Mouse (Mus musculus) macrophage (primary cell): ENCODE data around the gene Tent4b. TPM values are rescaled to one million over a fixed set of nuclear protein-coding genes. Genes with fewer than 3 reads are reported as not detected.

Experiments
- H3K27ac ChIP-seq: fragments of 350-480 bp; formaldehyde crosslinking; 2 replicates; pipeline ENCODE4 v1.9.0; 2021
- H3K36me3 ChIP-seq: fragments of 350-480 bp; formaldehyde crosslinking; 2 replicates; pipeline ENCODE4 v1.9.0; 2021; ENCODE audit errors: inconsistent target
- H3K4me3 ChIP-seq: fragments of 350-480 bp; formaldehyde crosslinking; 2 replicates; pipeline ENCODE4 v1.9.0; 2021; ENCODE audit errors: inconsistent target
- H3K79me2 ChIP-seq: fragments of 350-480 bp; formaldehyde crosslinking; 2 replicates; pipeline ENCODE4 v1.9.0; 2021; ENCODE audit errors: inconsistent target
- WGBS: methylation state at CpG from one replicate; pipeline ENCODE4 v1.1.7; 2026; ENCODE audit warnings: inconsistent platforms; ENCODE audit not compliant: missing documents; 5-methylcytosine and 5-hydroxymethylcytosine counted together
- polyA plus RNA-seq: library from polyadenylated mRNA; stranded (reverse); fragments of 250-400 nt; gene quantifications from 3 replicates; pipeline ENCODE4 v1.2.4, GENCODE M21; 2018; ENCODE audit warnings: inconsistent platforms

The Tent4b gene
- polyA plus RNA-seq, 1 experiment from 2014 or later, result 27.6 TPM

- no peak overlapping the region for H3K4me3 ChIP-seq
- H3K79me2 ChIP-seq, result no peaks in the 10 kb centered on the region
- WGBS, result 65% methylated on average over 6 of the region's 6 CpGs
- peaks cover 16% of the 10 kb centered on the region; the same call in 1 of the 2 replicates for H3K36me3 ChIP-seq
- H3K27ac ChIP-seq, result no peak overlapping the region
Observed at GRCm38 (mm10) chr8:88258024-88258423, 59.0 kb downstream of the Tent4b start.

- H3K36me3 ChIP-seq, result peaks cover 16% of the 10 kb centered on the region; the same call in 1 of the 2 replicates
- no peak overlapping the region for H3K27ac ChIP-seq
- H3K4me3 ChIP-seq, result no peak overlapping the region
- no peaks in the 10 kb centered on the region for H3K79me2 ChIP-seq
- WGBS, result 96% methylated on average over 11 of the region's 11 CpGs
Observed at GRCm38 (mm10) chr8:88258544-88258943, 59.5 kb downstream of the Tent4b start.

- Histone ChIP-seq H3K36me3 (peaks cover 9% of the 10 kb centered on the region; the same call in 1 of the 2 replicates), H3K79me2 (no peaks in the 10 kb centered on the region), H3K4me3 (no peak overlapping the region), H3K27ac (no peak overlapping the region)
- WGBS, result 94% methylated on average over 7 of the region's 7 CpGs
Observed at GRCm38 (mm10) chr8:88260466-88260980, 61.5 kb downstream of the Tent4b start.

GRCm38 (mm10) chr8:88262831-88263635 is 64.0 kb downstream of the Tent4b start:
- Histone ChIP-seq H3K4me3 (no peak overlapping the region), H3K27ac (no peak overlapping the region), H3K36me3 (no peaks in the 10 kb centered on the region), H3K79me2 (no peaks in the 10 kb centered on the region)
- 71% methylated on average over 14 of the region's 14 CpGs for WGBS

GRCm38 (mm10) chr8:88265511-88265910 is 66.5 kb downstream of the Tent4b start:
- Histone ChIP-seq H3K79me2 (no peaks in the 10 kb centered on the region), H3K27ac (no peak overlapping the region), H3K36me3 (no peaks in the 10 kb centered on the region), H3K4me3 (no peak overlapping the region)
- WGBS, result 27% methylated on average over 2 of the region's 2 CpGs

- WGBS, result 54% methylated on average over 10 of the region's 10 CpGs
- H3K79me2 ChIP-seq, result no peaks in the 10 kb centered on the region
- H3K36me3 ChIP-seq, result no peaks in the 10 kb centered on the region
- no peak overlapping the region for H3K27ac ChIP-seq
- no peak overlapping the region for H3K4me3 ChIP-seq
Observed at GRCm38 (mm10) chr8:88266170-88266800, 67.3 kb downstream of the Tent4b start.

GRCm38 (mm10) chr8:88266801-88267403 is 67.9 kb downstream of the Tent4b start:
- H3K79me2 ChIP-seq, result no peaks in the 10 kb centered on the region
- no peak overlapping the region for H3K4me3 ChIP-seq
- 90% methylated on average over 14 of the region's 14 CpGs for WGBS
- H3K36me3 ChIP-seq, result no peaks in the 10 kb centered on the region
- H3K27ac ChIP-seq, result no peak overlapping the region

GRCm38 (mm10) chr8:88269107-88269875 is 70.3 kb downstream of the Tent4b start:
- Histone ChIP-seq H3K36me3 (no peaks in the 10 kb centered on the region), H3K79me2 (peaks cover 13% of the 10 kb centered on the region; the same call in 1 of the 2 replicates), H3K27ac (no peak overlapping the region), H3K4me3 (no peak overlapping the region)
- WGBS, result 32% methylated on average over 7 of the region's 7 CpGs

- peaks cover 13% of the 10 kb centered on the region; the same call in 1 of the 2 replicates for H3K79me2 ChIP-seq
- WGBS, result 92% methylated on average over 3 of the region's 3 CpGs
- no peaks in the 10 kb centered on the region for H3K36me3 ChIP-seq
Observed at GRCm38 (mm10) chr8:88270086-88270485, 71.1 kb downstream of the Tent4b start.

GRCm38 (mm10) chr8:88272231-88273050 is 73.4 kb downstream of the Tent4b start, which contains the start of gene Adcy7:
Adcy7 (plus strand) TSS chr8:88272403.
- Histone ChIP-seq H3K79me2 (peaks cover 35% of the 10 kb centered on the region), H3K4me3 (peak within 1 kb of the TSS; percentile 29), H3K27ac (no peak within 1 kb of the TSS), H3K36me3 (no peaks in the 10 kb centered on the region)
- 4% methylated on average over 60 of the region's 64 CpGs for WGBS

More at GRCm38 (mm10) chr8:88270086-88270485, 71.1 kb downstream of the Tent4b start:
- H3K4me3 ChIP-seq, result no peak overlapping the region
- H3K27ac ChIP-seq, result no peak overlapping the region

- WGBS, result 84% methylated on average over 7 of the region's 7 CpGs
Observed at GRCm38 (mm10) chr8:88273051-88273430, 74.0 kb downstream of the Tent4b start.

GRCm38 (mm10) chr8:88274090-88274489 is 75.1 kb downstream of the Tent4b start:
- H3K4me3 ChIP-seq, result no peak overlapping the region
- H3K79me2 ChIP-seq, result peaks cover 44% of the 10 kb centered on the region
- peak overlapping the region; percentile 47 for H3K27ac ChIP-seq
- no peaks in the 10 kb centered on the region for H3K36me3 ChIP-seq
- WGBS, result 84% methylated on average over 5 of the region's 5 CpGs

More at GRCm38 (mm10) chr8:88273051-88273430, 74.0 kb downstream of the Tent4b start:
- peak overlapping the region; percentile 29 for H3K4me3 ChIP-seq
- no peaks in the 10 kb centered on the region for H3K36me3 ChIP-seq
- H3K27ac ChIP-seq, result no peak overlapping the region
- H3K79me2 ChIP-seq, result peaks cover 41% of the 10 kb centered on the region

- Histone ChIP-seq H3K27ac (peak overlapping the region; percentile 86), H3K36me3 (no peaks in the 10 kb centered on the region), H3K79me2 (peaks cover 35% of the 10 kb centered on the region), H3K4me3 (no peak overlapping the region)
- 67% methylated on average over 5 of the region's 5 CpGs for WGBS
Observed at GRCm38 (mm10) chr8:88279220-88279619, 80.2 kb downstream of the Tent4b start.
